Mouse (Mus musculus) cerebellum, adult 2 months (tissue): Measurements from ENCODE around the gene Clip1.

Experiments used
- CTCF ChIP-seq: fragments of 200-500 bp; IDR thresholded peaks from 2 replicates; pipeline ENCODE4 v1.5.1; 2011; ENCODE audit warnings: low read depth, mild to moderate bottlenecking, control low read depth, low read length, moderate library complexity, borderline replicate concordance; ENCODE audit not compliant: insufficient read depth
- POLR2A ChIP-seq: fragments of 200-500 bp; IDR thresholded peaks from 2 replicates; pipeline ENCODE4 v1.6.1; 2011; ENCODE audit warnings: low read length, control low read depth, borderline replicate concordance; ENCODE audit not compliant: insufficient read depth

DNA sequence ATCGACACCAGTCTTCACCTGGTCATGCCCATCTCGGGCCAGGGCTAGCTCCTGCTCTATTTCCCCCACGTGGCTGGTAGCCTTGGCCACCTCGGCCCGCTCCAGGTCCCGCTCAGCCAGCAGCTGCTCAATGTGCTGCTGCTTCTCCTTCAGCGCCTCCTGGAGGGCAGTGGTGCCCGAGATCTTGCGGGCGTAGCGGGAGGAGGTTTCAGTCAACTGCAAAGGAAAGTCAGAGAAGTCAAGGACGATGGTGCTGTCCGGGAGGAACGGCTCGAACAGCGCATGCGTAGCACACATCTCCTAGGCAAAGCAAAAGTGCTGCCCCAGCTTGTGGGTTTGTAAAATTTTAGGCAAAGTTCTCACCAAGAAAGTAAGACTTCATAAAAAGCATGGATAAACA lies 42.0 kb downstream of the Clip1 start:
- TF ChIP-seq POLR2A (no peak), CTCF (no peak)
